Mouse (Mus musculus) adrenal gland, adult 10 weeks (tissue): ENCODE measurements around the gene Dio3. TPM values are rescaled to one million over a fixed set of nuclear protein-coding genes. Genes with fewer than 3 reads are reported as not detected.

Source experiments
- polyA plus RNA-seq: library from polyadenylated mRNA; stranded (reverse); fragments of 350-450 nt; fragmentation: Illumina TruSeq; extraction: RNeasy Lipid Tissue Mini Kit (QIAGEN cat#74804); gene quantifications from one replicate; pipeline ENCODE4 v1.2.3, GENCODE M21; 2014; ENCODE audit warnings: low read depth, low replicate concordance

Dio3 gene
- not detected for polyA plus RNA-seq

GRCm38 (mm10) chr12:110278853-110279252 is at the start of gene Dio3:
Gene Dio3 (plus strand): TSS chr12:110279068.

Other genes starting within 250 kb of the Dio3 start
- 187 TPM for gene Ppp2r5c, start 168.1 kb downstream of the Dio3 start, polyA plus RNA-seq